Mouse (Mus musculus) cerebellum, adult 2 months (tissue): Measurements from ENCODE around the gene Ifnar2.

Experiments
- CTCF ChIP-seq: fragments of 200-500 bp; IDR thresholded peaks from 2 replicates; pipeline ENCODE4 v1.5.1; 2011; ENCODE audit warnings: low read depth, mild to moderate bottlenecking, control low read depth, low read length, moderate library complexity, borderline replicate concordance; ENCODE audit not compliant: insufficient read depth
- POLR2A ChIP-seq: fragments of 200-500 bp; IDR thresholded peaks from 2 replicates; pipeline ENCODE4 v1.6.1; 2011; ENCODE audit warnings: low read length, control low read depth, borderline replicate concordance; ENCODE audit not compliant: insufficient read depth

DNA sequence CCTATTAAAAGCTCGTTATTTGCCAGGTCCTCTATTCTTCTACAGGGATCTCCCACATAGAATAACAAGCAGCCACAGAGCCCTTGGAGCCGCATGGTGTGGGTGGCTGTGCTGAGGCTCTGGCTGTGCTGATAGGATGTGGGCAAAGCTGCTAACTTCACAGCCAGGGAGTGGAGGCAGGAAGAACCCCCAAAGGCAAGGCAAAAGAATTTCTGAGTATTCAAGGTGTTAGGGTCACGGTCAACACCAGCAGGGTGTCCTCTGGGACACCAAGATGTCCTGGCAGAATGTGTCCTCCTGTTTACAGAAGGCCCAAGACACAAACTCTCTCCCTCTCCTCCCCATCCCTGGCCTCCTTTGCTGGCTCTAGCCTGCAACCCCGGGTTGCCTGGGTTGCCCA lies 69.9 kb downstream of the Ifnar2 start:
- TF ChIP-seq POLR2A (no peak), CTCF (no peak)
